Mouse (Mus musculus): Measurements from ENCODE around the gene Scg2.
A peak's percentile ranks its signal among the peaks of the same experiment; 100 is the strongest.

Gene Scg2

DNA sequence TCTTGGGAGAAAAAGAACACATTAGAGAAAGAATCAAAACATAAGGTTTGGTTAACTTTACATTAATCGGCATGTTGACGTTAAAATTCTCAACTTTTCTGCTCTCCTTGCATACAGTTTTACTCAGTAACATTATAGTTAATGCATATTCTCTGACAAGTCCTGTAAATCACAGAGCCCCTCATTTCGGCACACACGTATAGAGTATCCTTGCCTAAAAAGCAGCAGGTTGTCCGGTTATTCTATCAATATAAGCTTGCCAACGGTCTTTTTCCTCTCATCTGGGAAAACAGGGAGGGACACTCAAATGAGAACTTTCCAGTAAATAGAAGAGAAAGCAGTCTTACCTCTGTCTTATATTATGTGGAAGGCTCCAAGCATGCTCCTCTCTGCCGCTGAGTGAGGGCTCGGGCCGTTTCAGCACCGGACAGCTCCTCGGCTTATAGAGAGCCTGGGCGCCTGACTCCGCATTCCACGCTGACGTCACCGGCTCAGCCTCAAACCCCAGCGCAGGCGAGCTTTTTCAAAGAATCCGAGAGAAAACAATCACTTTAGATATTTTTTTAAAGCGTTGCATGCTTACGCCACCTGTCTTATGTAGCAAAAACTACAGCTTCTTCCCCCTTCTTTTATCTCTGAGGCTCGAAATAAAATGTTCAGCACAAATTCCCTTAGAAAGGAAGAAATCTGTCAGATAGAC, at the start of gene Scg2:
Scg2 (minus strand) TSS at position 512 of the 700 bp plus-strand sequence.
- DNase-seq: peak; percentile 88

DNA sequence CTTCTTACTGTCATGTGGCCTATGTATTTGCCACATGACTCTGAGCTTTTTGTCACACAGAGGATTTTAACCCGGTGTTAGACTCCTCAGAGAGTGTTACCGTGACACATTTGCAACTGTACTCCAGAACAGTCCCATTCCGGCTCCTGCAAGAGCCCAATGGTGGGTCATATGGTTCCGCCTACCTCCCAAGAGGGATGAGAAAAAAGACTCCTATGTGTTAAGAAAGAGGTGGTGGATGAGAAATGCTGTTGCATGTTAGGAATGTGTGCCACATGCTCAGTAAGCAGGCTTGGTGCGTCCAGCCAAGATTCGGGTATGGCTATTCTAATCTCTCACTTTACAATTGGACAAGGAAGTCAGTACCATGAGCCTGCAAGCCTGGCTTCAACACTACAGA, 45.6 kb upstream of the Scg2 start:
- no peak for DNase-seq

DNA sequence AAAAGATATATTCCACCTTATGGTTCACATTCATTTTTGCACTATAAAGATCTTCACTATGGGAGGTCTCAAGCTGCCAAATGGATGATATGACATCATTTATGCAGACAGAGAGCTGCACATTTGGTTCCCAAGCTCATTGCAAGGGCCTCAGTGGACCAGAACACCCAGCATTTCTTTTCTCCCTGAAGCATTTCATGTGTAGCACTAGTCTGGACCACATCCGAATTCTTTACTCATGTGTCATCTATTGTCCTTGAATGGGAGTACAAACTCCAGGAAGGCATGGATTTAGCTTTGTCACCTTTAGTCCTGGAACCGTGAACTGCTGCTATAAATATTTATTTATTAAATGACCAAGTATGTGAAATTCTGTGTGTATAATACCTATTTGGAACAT, 30.9 kb upstream of the Scg2 start:
- DNase-seq: no peak

DNA sequence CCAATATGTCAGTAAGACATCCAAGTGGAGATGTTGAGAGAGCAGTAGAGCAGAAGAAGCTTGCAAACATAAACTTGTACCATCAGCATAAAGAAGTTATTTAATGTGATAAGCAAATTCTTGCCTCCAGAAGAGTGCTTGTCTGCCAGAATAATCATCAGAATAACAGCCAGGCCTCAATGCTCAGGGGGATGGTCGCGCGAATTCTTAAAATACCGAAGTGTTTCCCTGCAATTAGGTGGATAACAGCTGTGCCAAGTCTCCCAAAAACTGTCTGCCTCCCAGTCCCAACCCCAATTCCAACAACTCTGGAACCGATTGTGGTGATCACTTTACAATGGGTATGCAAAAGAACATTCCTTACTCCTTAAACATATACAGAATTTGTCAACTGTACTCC, 30.0 kb upstream of the Scg2 start:
- DNase-seq: no peak

DNA sequence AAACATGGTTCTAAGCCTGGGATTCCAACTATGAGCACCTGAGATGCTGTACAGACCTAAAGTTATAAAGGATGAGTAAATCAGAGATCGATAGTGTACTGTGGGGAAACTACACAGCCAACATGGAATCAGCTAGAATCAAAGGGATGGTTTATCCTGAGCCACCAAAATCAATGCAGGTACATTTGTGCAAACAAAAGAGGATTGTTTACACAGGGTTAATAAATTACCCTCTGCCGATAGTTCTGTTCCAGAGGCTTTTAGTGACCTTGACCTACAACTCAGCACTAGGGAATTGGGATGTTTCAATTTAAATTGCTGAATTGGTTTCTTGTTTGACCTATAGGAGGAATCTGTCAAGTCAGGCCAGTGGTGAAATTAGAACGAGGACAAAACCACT, 26.7 kb upstream of the Scg2 start:
- no peak for DNase-seq

DNA sequence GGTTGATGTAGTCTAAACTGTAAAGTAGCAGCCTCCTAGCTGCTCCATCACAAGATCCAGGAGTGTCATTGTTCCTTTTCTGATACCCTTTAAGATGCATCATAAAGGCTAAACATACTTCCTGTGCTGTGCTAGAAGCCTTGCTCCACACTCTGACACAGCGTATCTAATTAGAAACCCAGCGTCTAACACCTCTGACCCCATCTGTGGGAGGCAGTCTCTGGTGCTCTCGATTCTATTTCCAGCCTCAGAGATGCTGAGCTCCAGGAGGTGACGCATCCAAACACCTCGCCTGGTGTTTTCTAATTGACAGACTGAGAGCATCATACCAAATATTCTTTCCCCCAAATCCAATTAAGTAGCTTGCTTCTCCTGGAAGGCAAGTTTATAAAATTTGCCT, 18.6 kb upstream of the Scg2 start:
- DNase-seq: no peak

DNA sequence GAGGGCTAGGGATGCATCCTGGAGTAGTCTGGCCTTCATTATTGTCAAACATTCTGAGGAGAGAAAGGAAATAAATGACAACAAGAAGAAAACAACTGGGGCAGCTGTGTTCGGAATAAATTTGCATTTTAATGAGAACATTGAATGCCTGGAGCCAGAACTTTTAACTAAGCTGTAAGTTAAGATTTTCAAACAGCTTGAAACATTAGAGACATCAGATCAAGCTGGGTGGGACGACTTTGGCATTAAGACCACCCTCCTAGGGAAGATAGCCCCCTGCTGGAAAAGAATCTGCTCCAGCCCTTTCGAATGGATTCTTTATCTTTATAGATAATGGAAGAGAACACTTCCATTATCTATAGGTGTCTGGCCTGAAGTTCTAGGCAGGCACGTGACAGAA, 14.2 kb upstream of the Scg2 start:
- no peak for DNase-seq

DNA sequence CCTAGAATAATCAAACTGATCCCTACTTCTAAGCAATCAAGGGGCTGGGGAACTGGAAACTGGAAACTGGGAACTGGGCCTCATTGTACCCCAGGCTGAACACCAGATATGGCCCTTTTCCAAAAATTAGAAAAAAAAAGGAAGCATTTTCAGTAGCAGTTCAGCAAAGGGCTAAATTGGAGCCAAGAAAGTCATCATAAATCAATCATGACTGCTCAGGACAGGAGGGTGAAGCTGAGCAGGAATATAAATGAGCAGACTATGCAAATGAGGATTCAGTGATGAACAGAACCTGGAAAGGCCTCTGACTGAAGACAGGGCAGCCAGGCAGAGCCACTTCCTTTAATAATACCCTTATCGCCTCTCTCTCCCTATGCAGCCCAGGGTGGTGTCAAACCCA, 12.4 kb upstream of the Scg2 start:
- DNase-seq: no peak

DNA sequence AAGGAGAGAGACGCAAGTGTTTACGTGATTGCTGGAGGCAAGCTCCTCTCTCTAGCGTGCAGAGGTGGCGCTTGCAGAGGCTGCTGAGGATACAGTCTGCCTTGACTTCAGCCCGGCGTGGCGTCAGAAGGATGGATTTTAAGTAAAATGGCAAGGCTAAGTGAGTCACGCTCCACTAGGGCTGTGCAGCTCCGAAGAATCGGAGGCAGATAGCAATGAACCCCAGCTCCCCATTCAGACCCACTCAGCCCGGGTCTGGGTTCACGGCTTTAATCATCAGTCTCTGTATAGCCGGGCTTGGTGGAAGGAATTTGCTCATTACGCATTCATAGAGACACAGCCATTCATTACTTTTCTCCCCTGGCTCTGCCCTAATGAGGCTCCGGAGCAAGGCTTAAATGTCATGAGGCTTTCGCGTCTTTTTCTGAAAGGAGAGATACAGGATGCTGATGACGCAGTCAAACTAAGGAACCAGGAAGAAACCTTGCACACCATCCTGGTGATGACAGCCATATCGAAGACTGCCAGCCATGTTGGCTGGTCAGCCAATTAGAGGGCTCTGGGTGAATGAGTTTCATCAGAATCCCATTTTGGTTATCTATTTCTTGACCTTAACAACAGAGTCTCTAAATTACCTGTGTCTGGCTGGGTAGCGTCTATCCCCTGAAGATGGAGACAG, 10.6 kb upstream of the Scg2 start:
- DNase-seq: no peak

DNA sequence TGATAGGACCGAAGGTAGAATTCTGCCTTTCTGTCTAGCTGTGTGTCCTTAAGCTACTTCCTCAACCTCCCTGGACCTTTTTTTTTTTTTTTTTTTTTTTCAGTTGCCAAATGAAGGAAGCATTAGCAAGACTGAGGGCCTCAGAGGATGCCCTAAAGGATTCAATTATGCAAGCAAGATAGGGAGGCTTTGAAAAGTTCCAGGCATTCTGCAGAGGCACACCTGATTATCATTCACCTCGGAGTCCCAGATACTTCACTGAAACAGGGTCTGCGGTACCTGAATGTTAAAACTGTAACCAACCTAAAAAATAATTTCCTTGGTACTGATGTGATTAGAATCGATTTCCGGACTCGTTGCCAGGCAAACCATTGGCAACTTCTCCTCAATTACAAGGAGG, 10.0 kb upstream of the Scg2 start:
- no peak for DNase-seq

DNA sequence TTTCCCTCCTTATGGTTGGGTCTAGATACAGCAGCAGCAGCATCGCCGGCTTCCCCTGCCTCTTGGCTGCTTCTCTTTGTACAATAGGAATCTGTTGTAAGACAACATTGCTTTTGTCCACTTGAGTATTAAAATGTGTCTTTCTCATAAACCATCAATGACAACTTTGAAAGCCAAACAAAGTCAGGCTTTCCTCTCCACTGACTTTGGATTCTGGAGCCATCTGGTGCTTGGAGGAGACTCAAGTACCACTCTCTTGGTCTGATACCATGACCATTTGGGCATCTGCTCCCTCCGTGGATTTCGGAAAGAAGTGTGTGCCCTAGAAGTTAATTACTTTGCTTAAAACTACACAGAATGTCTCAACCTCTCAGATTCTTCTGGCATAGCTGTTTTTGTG, 5.7 kb upstream of the Scg2 start:
- no peak for DNase-seq

DNA sequence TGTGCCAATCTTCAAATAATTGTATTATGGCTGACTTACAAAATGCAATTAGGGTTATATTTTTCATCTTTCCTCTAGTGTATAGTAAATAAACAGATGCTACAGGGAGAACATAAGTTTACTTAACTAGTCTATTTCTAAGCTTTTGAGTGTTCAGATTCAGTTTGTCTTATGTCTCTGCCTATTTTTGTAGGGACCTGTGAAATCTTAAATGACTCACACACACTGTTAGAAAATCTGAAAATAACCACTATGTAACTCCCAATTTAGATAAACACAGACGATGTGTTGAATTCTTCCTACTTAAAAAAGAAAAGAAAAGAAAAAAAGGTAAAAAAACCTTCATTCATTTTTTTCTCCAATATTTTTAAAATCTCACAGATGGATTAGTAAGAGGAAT, 2.2 kb downstream of the Scg2 start:
- no peak for DNase-seq

DNA sequence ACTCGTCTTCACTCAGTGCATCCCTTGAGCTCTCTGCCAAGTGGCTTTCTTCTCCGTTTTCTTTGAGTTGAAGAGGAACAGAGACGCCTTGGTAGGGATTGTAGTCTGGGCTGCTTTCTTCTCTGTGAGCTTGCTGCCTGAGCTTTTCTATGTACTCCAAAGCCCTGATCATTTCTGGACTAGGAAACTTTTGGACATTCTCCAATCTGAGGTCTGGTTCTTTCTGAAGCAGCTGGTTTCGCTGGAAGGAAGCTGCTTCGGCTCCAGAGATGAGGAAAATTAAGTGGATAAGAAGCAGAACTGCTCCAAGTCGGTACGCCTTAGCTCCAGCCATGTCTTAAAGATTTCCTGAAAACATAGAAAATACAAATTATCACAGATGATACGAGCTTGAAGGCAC, 3.2 kb downstream of the Scg2 start:
- DNase-seq: no peak

DNA sequence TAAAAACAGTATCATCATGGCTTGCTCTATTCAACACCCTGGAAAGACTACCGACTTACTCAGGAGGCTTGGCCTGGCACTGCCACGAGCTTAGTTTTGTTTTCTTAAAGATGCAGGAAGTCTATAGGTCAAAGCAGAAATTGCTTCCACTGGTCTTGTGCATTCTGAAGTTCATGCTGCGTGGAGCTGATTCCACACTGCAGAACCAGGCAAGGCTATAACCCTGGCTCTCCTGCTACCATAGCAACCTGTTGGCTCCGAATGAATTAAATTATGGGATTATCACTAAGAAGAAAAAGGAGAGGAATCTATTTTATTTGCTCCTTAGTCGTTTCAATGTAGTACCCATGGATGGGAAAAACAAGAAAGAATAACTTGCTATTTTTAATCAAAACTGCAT, 10.9 kb downstream of the Scg2 start:
- DNase-seq: no peak

DNA sequence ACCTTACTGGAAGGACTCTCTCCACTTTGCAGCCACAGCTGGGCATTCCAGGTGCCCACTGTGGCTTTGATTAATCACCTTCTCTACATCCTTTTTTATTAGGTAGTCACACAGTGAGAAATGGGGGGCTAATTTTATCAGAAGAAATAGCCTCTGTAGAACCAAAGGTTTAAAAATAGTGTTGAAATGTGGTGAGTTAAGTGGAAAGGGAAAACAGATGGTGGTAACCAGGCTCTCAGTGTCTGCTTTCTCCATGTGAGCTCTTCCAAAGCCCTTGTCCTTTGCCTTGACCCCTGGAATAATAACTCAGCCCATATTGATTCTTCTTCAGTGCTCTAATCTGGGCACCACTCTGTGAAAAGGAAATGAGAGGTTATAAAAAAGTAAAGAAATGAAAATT, 24.4 kb downstream of the Scg2 start:
- no peak for DNase-seq

DNA sequence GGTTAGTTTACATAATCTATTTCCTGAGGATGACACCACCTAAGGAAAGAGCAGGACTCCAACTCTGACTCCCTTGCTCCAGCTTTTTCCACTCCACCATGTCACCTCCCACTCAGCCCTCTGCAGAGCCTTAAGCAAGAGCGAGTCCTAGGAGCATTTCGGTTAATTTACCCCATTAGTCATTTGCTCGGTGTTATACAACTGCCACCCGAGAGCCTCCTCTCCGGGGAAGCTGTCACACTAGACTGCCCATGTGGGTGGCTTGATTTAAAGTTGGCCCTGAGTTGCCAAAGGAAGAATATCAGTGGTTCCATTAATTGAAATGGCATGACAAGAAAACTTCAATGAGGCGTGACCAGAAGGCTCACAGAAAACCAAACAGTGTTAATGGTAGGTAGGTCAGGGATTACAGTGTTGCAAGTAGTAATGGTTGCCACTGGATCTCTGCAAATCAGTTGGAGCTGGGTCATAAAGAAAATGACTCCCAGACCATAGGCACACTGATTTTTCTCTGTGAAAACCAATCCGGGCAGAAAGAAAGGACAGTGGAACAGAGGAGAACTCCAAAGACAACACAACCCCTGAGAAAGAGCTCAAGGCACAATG, 33.5 kb downstream of the Scg2 start:
- no peak for DNase-seq

DNA sequence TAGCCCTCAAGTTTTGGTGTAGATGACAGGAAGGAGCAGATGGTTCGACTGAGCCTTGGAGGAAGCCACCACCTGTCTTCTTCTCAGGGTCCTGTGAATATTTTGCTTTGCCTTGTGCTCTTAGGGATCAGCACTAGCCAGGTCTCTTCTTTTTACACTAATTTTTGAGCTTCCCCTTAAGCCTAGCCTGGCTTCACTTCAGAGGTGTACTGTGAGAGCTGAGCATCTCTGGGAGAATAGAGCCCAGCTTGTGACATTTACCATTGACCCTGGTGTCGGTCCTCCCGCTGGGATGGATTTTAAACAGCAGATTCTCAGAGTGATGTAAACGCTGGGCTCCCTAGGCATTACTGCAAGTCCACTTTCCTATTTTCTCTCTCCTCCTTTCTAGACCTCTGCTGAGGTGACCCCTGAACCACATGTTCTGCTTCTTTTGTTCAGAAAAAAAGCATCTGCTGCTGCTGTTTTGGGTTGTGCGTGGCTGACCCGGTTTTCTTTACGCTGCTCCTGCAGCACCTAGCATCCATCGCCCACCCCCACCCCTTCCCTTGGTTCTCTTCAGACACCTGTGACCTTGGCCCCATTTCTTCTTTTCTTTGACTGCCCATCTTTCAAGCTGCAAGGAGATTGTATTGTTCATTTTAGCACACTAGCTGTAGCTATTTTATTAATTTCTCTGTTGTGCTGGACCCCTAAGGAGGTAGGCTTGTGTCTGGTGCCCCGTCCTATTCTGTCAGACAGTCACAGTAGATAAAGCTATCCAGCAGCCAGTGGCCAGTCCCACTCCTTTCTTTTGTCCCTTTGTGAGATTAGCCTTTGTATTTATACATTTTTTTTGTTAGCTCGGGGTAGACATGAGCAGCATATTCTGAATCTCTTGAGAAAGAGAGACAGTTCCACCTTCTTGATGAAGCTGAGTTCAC, 38.6 kb downstream of the Scg2 start:
- no peak for DNase-seq

DNA sequence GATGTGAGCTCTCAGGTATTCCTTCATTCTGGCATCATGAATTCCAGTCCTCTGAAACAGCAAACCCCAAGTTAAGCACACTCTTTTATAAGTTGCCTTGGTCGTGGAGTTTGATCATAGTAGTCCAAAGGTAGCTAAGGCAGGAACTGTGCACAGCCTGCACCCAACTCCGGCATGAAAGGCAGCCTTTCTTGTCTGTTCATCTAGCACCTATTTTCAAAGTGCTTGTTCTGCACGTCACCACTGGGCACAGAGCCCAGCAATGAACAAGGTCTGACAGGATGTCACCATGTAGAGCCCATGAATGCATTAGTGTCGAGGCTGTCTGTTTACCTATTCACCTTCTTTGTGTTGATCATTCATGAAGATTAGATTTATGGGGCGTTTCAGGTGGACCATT, 39.6 kb downstream of the Scg2 start:
- DNase-seq: no peak

All from kidney, postnatal 14 days (tissue).